Comparison of ENCODE assay signal across 8 mouse cellular contexts in the genomic region with DNA sequence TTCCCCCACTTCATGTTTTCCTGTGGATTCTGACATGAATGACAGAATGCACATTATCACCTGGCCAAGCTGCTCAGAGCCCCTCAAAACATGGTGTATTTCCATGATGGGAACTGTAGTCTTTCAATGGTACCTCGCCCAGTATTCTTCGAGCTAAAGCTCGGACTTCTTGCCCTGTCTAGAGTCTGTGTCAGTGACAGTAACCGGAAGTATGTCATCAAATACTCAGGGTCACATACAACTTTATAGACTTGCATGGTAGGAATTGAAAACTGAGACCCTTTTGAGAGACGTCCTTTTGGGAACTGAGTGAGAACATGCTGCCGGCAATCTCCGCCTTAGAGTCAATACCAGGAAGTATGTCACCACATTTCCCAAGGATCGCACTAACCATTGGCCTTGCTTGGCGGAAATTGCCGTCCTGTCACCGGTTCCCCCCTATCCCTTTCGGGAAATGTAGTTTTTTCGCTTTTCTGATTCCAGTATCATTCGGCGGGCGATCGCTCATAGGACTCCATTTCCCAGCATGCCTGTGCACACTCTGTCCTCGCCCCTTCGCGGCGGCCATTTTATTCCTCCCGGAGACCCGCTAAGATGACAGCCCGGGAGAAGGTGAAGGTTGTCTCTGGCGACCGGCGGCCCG. TPM values are rescaled to one million over a fixed set of nuclear protein-coding genes. Genes with fewer than 3 reads are reported as not detected.
DNase-seq lines count a peak whose midpoint lies in the region; ATAC-seq and TF ChIP-seq lines count a peak whose summit lies in the region.

Gene Fem1a (plus strand): TSS at position 572 of the 643 bp plus-strand sequence.

- H3K27ac ChIP-seq in ES-Bruce4 (ENCODE audit: insufficient read depth, low read length) = peak within 1 kb of the TSS; percentile 76
- H3K27ac ChIP-seq in forebrain, embryonic 13.5 days = peak within 1 kb of the TSS; percentile 91
- peak within 1 kb of the TSS; percentile 96 for H3K27ac ChIP-seq in liver, postnatal 0 days (ENCODE audit: low read depth)
- H3K27ac ChIP-seq in neural tube, embryonic 14.5 days (ENCODE audit: low read depth, low read length) = peak within 1 kb of the TSS; percentile 89

- intact Hi-C loops in heart, postnatal 10 days (cut with DNase I) = loop anchor here (2.0 kb wide), 1 partner anchor 20 kb away; the partner anchor contains the start of gene Ticam1

- peak; percentile 95 to 97 for DNase-seq in heart, postnatal 10 days
- peak; percentile 93 for DNase-seq in large intestine, adult 2 months (ENCODE audit: low read depth, low spot score)
- peak; percentile 91 for DNase-seq in liver, postnatal 0 days
- DNase-seq in testis, postnatal 10 days (ENCODE audit: low spot score) = peak; percentile 87

- peaks cover 4% of the 10 kb centered on the region for H3K4me1 ChIP-seq in ES-Bruce4 (ENCODE audit: control insufficient read depth, insufficient read depth, low read length)
- H3K4me1 ChIP-seq in forebrain, embryonic 13.5 days = peaks cover 50% of the 10 kb centered on the region
- peaks cover 35% of the 10 kb centered on the region for H3K4me1 ChIP-seq in liver, postnatal 0 days (ENCODE audit: insufficient read depth)
- peaks cover 35% of the 10 kb centered on the region for H3K4me1 ChIP-seq in neural tube, embryonic 14.5 days (ENCODE audit: control insufficient read depth, insufficient read depth, low read length)

- peak; percentile 86 for ATAC-seq in cerebellum, adult (ENCODE audit: insufficient number of reproducible peaks, low FRiP score, low TSS enrichment)
- peak; percentile 94 for ATAC-seq in forebrain, embryonic 13.5 days
- peak; percentile 89 for ATAC-seq in liver, postnatal 0 days
- peak; percentile 93 for ATAC-seq in neural tube, embryonic 14.5 days (ENCODE audit: low read depth)

- whole genome bisulfite sequencing in forebrain, embryonic 13.5 days = under 1% methylated on average over 28 of the region's 28 CpGs
- WGBS in large intestine, adult 2 months = under 1% methylated on average over 28 of the region's 28 CpGs
- under 1% methylated on average over 28 of the region's 28 CpGs for WGBS in liver, postnatal 0 days (ENCODE audit: insufficient replicate concordance)
- under 1% methylated on average over 28 of the region's 28 CpGs for WGBS in neural tube, embryonic 14.5 days

- no peaks in the 10 kb centered on the region for H3K27me3 ChIP-seq in ES-Bruce4 (ENCODE audit: control insufficient read depth, insufficient read depth, low read length, poor library complexity, severe bottlenecking)
- H3K27me3 ChIP-seq in forebrain, embryonic 13.5 days = no peaks in the 10 kb centered on the region
- H3K27me3 ChIP-seq in liver, postnatal 0 days (ENCODE audit: insufficient read depth, low read length) = no peaks in the 10 kb centered on the region
- no peaks in the 10 kb centered on the region for H3K27me3 ChIP-seq in neural tube, embryonic 14.5 days (ENCODE audit: control insufficient read depth, insufficient read depth, low read length)

- no peak for TF ChIP-seq CTCF in ES-Bruce4 (IDR thresholded peaks at IDR 0.05; ENCODE audit: low read depth, low read length)
- no peak for TF ChIP-seq CTCF in liver, postnatal 0 days (IDR thresholded peaks at IDR 0.05; ENCODE audit: low read depth)

- peak; percentile 33 for TF ChIP-seq POLR2A in ES-Bruce4 (IDR thresholded peaks at IDR 0.05; ENCODE audit: insufficient read depth, low read length)

- peak within 1 kb of the TSS; percentile 99 for H3K4me2 ChIP-seq in forebrain, embryonic 13.5 days
- peak within 1 kb of the TSS; percentile 87 for H3K4me2 ChIP-seq in liver, postnatal 0 days (ENCODE audit: low read depth, low read length)
- peak within 1 kb of the TSS; percentile 91 for H3K4me2 ChIP-seq in neural tube, embryonic 14.5 days (ENCODE audit: low read depth, low read length)

- H3K36me3 ChIP-seq in ES-Bruce4 (ENCODE audit: control insufficient read depth, insufficient read depth, low read length, poor library complexity, severe bottlenecking) = peaks cover 8% of the 10 kb centered on the region
- H3K36me3 ChIP-seq in forebrain, embryonic 13.5 days (ENCODE audit: poor library complexity, severe bottlenecking) = peaks cover 38% of the 10 kb centered on the region
- H3K36me3 ChIP-seq in liver, postnatal 0 days (replicated peaks; ENCODE audit: insufficient read depth, low read length) = peaks cover 19% of the 10 kb centered on the region
- peaks cover 13% of the 10 kb centered on the region for H3K36me3 ChIP-seq in neural tube, embryonic 14.5 days (ENCODE audit: control insufficient read depth, insufficient read depth, low read length)

- TF ChIP-seq EP300 in ES-Bruce4 (IDR thresholded peaks at IDR 0.05; ENCODE audit: insufficient read depth, low read depth, low read length) = no peak
- 0 out of 2 replicates have a peak, but pooled peaks have one; percentile 39 for TF ChIP-seq EP300 in liver, postnatal 0 days (IDR thresholded peaks at IDR 0.05; ENCODE audit: low read depth)

- H3K9me3 ChIP-seq in ES-Bruce4 (replicated peaks; ENCODE audit: control insufficient read depth, insufficient read depth, low read length, poor library complexity, severe bottlenecking) = no peaks in the 10 kb centered on the region
- H3K9me3 ChIP-seq in forebrain, embryonic 13.5 days (replicated peaks) = no peaks in the 10 kb centered on the region
- no peaks in the 10 kb centered on the region for H3K9me3 ChIP-seq in liver, postnatal 0 days (ENCODE audit: low read length)
- no peaks in the 10 kb centered on the region for H3K9me3 ChIP-seq in neural tube, embryonic 14.5 days (ENCODE audit: control insufficient read depth, low read length)

- peak within 1 kb of the TSS; percentile 63 for H3K9ac ChIP-seq in ES-Bruce4 (ENCODE audit: low read depth, poor library complexity, severe bottlenecking)
- H3K9ac ChIP-seq in forebrain, embryonic 13.5 days = peak within 1 kb of the TSS; percentile 76
- peak within 1 kb of the TSS; percentile 78 for H3K9ac ChIP-seq in liver, postnatal 0 days (replicated peaks)
- H3K9ac ChIP-seq in neural tube, embryonic 14.5 days (replicated peaks; ENCODE audit: low read depth, low read length) = peak within 1 kb of the TSS; percentile 65

- peak within 1 kb of the TSS; percentile 91 for H3K4me3 ChIP-seq in ES-Bruce4 (ENCODE audit: low read depth, low read length)
- H3K4me3 ChIP-seq in forebrain, embryonic 13.5 days = peak within 1 kb of the TSS; percentile 72
- peak within 1 kb of the TSS; percentile 76 for H3K4me3 ChIP-seq in liver, postnatal 0 days (ENCODE audit: low read depth, low read length)
- H3K4me3 ChIP-seq in neural tube, embryonic 14.5 days (ENCODE audit: low read depth, low read length) = peak within 1 kb of the TSS; percentile 59

RNA-seq across cellular contexts. Expression of gene Fem1a, which starts in this region (rescaled TPM):
- 4.9 and 5.4 TPM in 2 replicates for polyA plus RNA-seq in ES-Bruce4 (2011; ENCODE audit: insufficient read depth, insufficient read length, low read depth, missing spikeins)
- 16.5 and 19.3 TPM in 2 replicates for polyA plus RNA-seq in forebrain, embryonic 13.5 days (2015; fragmentation: Nextera tagmentation; extraction: Ambion mirVana)
- 10 to 100 TPM; 81.5 to 94.9 TPM for total RNA-seq in heart, postnatal 10 days (2021)
- polyA plus RNA-seq in large intestine, adult 2 months (2012; rRNA removed) = 15.2 and 19.1 TPM in 2 replicates
- polyA plus RNA-seq in liver, postnatal 0 days (2015; fragmentation: Nextera tagmentation; extraction: Ambion mirVana) = 5.1 and 5.2 TPM in 2 replicates
- 20.4 and 23.5 TPM in 2 replicates for polyA plus RNA-seq in neural tube, embryonic 14.5 days (2014; fragmentation: Nextera tagmentation; extraction: Ambion mirVana)

Comparison
In these comparisons a context has a peak if more than half of its experiments do, and no peak if none do; other contexts are left out.
1. Peak in every context shown above with its lines: DNase-seq, ATAC-seq, H3K4me3 ChIP-seq and H3K27ac ChIP-seq.